Mouse (Mus musculus) bone marrow, adult 2 months (tissue): ENCODE results near the gene Stat3.

ENCODE experiments used
- CTCF ChIP-seq: fragments of 200-500 bp; IDR thresholded peaks from 2 replicates; pipeline ENCODE4 v1.5.1; 2011; ENCODE audit warnings: low read length, control low read depth; ENCODE audit not compliant: control insufficient read depth, insufficient read depth
- POLR2A ChIP-seq: fragments of 200-500 bp; IDR thresholded peaks from 2 replicates; pipeline ENCODE4 v1.6.1; 2011; ENCODE audit warnings: low read depth, mild to moderate bottlenecking, control low read depth, low read length, borderline replicate concordance; ENCODE audit not compliant: control insufficient read depth

GRCm38 (mm10) chr11:100982087-100982486 lies 42.7 kb upstream of the Stat3 start:
- TF ChIP-seq POLR2A (no peak), CTCF (no peak)
